Mouse (Mus musculus): ENCODE results near the gene Sycp2. TPM values are rescaled to one million over a fixed set of nuclear protein-coding genes. Genes with fewer than 3 reads are reported as not detected.

The Sycp2 gene
- polyA plus RNA-seq, 1 experiment, result not detected

GRCm38 (mm10) chr2:178426229-178426628 is 18.7 kb upstream of the Sycp2 start:
- no peak for DNase-seq (ENCODE audit: low read depth in 1 of 2, low spot score in 2 of 2)
- Histone ChIP-seq H3K4me3 (ENCODE audit: extremely low read depth, insufficient read depth, insufficient read length) (no peak overlapping the region), H3K36me3 (ENCODE audit: control insufficient read depth, insufficient read depth, low read length) (no peaks in the 10 kb centered on the region), H3K27me3 (ENCODE audit: control insufficient read depth, insufficient read depth, low read length) (no peaks in the 10 kb centered on the region), H3K4me1 (ENCODE audit: control insufficient read depth, insufficient read depth, insufficient read length) (no peaks in the 10 kb centered on the region), H3K27ac (ENCODE audit: insufficient read depth, low read length) (no peak overlapping the region)
- 46% methylated on average over 4 of the region's 4 CpGs for WGBS
- TF ChIP-seq CTCF (IDR thresholded peaks at IDR 0.05; ENCODE audit: extremely low read depth, insufficient read depth, insufficient read length, insufficient replicate concordance) (no peak), POLR2A (IDR thresholded peaks at IDR 0.05; ENCODE audit: low read depth, low read length) (no peak)

DNA sequence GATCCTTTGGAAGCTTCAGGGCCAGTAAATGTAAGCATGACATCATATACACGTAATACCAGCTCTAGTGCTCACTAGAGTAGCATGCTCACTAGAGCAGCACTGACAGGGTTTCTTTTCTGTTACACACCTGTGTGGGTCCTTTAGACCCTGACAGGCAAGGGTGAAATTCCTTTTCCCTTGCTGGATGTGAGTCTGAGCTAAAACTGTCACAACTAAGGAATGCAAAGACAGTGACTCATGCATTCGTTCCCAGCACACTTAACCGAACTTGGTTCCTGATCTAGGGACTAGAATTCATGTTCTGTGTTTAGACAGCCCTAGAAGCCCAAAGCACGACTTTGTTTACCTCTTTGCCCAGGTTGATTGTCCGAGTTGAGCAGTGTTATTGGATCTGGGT is 15.7 kb upstream of the Sycp2 start:
- no peak for TF ChIP-seq POLR2A (IDR thresholded peaks at IDR 0.05; ENCODE audit: low read depth, low read length)
- TF ChIP-seq CTCF (IDR thresholded peaks at IDR 0.05; ENCODE audit: extremely low read depth, insufficient read depth, insufficient read length, insufficient replicate concordance), result no peak
- H3K27ac ChIP-seq (ENCODE audit: insufficient read depth, low read length), result no peak overlapping the region
- DNase-seq (ENCODE audit: low read depth in 1 of 2, low spot score in 2 of 2), result no peak
- WGBS, result 89% methylated on average over 5 of the region's 5 CpGs
- H3K4me1 ChIP-seq (ENCODE audit: control insufficient read depth, insufficient read depth, insufficient read length), result no peaks in the 10 kb centered on the region
- H3K36me3 ChIP-seq (ENCODE audit: control insufficient read depth, insufficient read depth, low read length), result no peaks in the 10 kb centered on the region
- no peaks in the 10 kb centered on the region for H3K27me3 ChIP-seq (ENCODE audit: control insufficient read depth, insufficient read depth, low read length)
- no peak overlapping the region for H3K4me3 ChIP-seq (ENCODE audit: extremely low read depth, insufficient read depth, insufficient read length)

DNA sequence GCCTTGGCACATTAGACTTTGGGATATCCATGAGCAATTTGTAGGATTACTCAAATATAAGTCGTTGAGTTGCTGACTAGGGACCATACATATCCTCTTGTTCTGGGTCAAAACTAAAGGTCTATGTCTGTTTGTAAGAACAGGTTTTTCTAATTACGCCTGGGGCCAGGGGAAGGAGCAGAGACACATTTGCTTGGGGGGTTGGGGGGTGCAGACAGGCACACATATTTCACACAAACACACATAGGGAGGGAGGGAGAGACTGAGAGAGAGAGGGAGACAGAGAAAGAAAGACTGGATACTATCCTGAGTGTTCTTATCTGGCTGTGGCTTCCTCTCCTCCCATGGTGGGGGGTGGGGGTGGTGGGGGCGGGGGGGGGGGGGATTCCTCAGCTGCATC is 14.7 kb upstream of the Sycp2 start:
- H3K4me3 ChIP-seq (ENCODE audit: extremely low read depth, insufficient read depth, insufficient read length), result no peak overlapping the region
- H3K4me1 ChIP-seq (ENCODE audit: control insufficient read depth, insufficient read depth, insufficient read length), result no peaks in the 10 kb centered on the region
- DNase-seq (ENCODE audit: low read depth in 1 of 2, low spot score in 2 of 2), result no peak
- no peak overlapping the region for H3K27ac ChIP-seq (ENCODE audit: insufficient read depth, low read length)
- no peaks in the 10 kb centered on the region for H3K27me3 ChIP-seq (ENCODE audit: control insufficient read depth, insufficient read depth, low read length)
- H3K36me3 ChIP-seq (ENCODE audit: control insufficient read depth, insufficient read depth, low read length), result no peaks in the 10 kb centered on the region
- WGBS, result 63% methylated on average over 3 of the region's 3 CpGs
- no peak for TF ChIP-seq POLR2A (IDR thresholded peaks at IDR 0.05; ENCODE audit: low read depth, low read length)
- no peak for TF ChIP-seq CTCF (IDR thresholded peaks at IDR 0.05; ENCODE audit: extremely low read depth, insufficient read depth, insufficient read length, insufficient replicate concordance)

DNA sequence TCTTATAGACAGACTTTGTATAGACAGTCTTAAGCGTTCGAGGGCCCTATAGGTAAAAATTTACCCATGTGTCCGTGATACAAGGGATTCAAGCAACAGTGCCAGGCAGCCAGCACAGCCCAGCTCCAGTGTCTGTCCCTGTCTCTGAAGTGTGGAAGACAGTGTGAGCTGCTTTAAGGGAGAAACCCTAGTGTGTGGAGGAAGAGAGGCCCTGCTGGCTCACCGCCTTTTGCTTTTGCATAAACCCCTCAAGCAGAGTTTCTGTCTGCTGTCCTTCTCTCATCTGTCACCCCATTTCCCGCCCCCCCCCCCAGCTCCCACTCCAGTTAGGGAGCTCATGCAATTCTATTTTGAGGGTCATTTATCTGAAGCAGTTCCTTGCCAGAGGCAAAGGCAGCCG is 14.1 kb upstream of the Sycp2 start:
- H3K27ac ChIP-seq (ENCODE audit: insufficient read depth, low read length), result no peak overlapping the region
- no peak overlapping the region for H3K4me3 ChIP-seq (ENCODE audit: extremely low read depth, insufficient read depth, insufficient read length)
- no peaks in the 10 kb centered on the region for H3K36me3 ChIP-seq (ENCODE audit: control insufficient read depth, insufficient read depth, low read length)
- H3K27me3 ChIP-seq (ENCODE audit: control insufficient read depth, insufficient read depth, low read length), result no peaks in the 10 kb centered on the region
- WGBS, result 91% methylated on average over 6 of the region's 6 CpGs
- DNase-seq (ENCODE audit: low read depth in 1 of 2, low spot score in 2 of 2), result no peak
- no peaks in the 10 kb centered on the region for H3K4me1 ChIP-seq (ENCODE audit: control insufficient read depth, insufficient read depth, insufficient read length)
- no peak for TF ChIP-seq CTCF (IDR thresholded peaks at IDR 0.05; ENCODE audit: extremely low read depth, insufficient read depth, insufficient read length, insufficient replicate concordance)

- no peak for DNase-seq (ENCODE audit: low read depth in 1 of 2, low spot score in 2 of 2)
- Histone ChIP-seq H3K4me1 (ENCODE audit: control insufficient read depth, insufficient read depth, insufficient read length) (no peaks in the 10 kb centered on the region), H3K27me3 (ENCODE audit: control insufficient read depth, insufficient read depth, low read length) (no peaks in the 10 kb centered on the region), H3K4me3 (ENCODE audit: extremely low read depth, insufficient read depth, insufficient read length) (no peak overlapping the region), H3K36me3 (ENCODE audit: control insufficient read depth, insufficient read depth, low read length) (no peaks in the 10 kb centered on the region), H3K27ac (ENCODE audit: insufficient read depth, low read length) (no peak overlapping the region)
- TF ChIP-seq POLR2A (IDR thresholded peaks at IDR 0.05; ENCODE audit: low read depth, low read length) (no peak), CTCF (IDR thresholded peaks at IDR 0.05; ENCODE audit: extremely low read depth, insufficient read depth, insufficient read length, insufficient replicate concordance) (no peak)
- WGBS, result 88% methylated on average over 9 of the region's 9 CpGs
Observed at GRCm38 (mm10) chr2:178420576-178420975, 13.1 kb upstream of the Sycp2 start.

DNA sequence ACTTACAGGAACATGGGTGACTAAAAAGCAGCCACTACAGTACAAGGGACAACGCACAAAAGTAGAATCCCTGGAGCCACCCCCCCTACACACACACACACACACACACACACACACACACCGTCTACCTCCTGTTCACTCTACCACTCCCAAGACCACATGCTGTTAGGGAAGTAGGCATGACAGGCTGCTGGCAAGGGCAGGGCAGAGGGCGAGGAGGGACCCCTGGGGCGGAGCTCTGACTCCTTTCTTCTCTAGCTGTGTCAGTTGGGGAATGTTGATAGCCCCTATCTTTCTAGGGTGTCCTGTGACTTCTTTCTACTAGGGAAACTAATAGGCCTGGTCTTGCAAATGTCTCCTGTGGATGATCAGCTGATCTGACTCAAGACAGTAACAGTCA is 9.5 kb upstream of the Sycp2 start:
- DNase-seq (ENCODE audit: low read depth in 1 of 2, low spot score in 2 of 2), result no peak
- Histone ChIP-seq H3K4me3 (ENCODE audit: extremely low read depth, insufficient read depth, insufficient read length) (no peak overlapping the region), H3K4me1 (ENCODE audit: control insufficient read depth, insufficient read depth, insufficient read length) (no peaks in the 10 kb centered on the region), H3K27me3 (ENCODE audit: control insufficient read depth, insufficient read depth, low read length) (peaks cover 2% of the 10 kb centered on the region; the same call in 1 of the 2 replicates), H3K36me3 (ENCODE audit: control insufficient read depth, insufficient read depth, low read length) (no peaks in the 10 kb centered on the region), H3K27ac (ENCODE audit: insufficient read depth, low read length) (no peak overlapping the region)
- 62% methylated on average over 4 of the region's 4 CpGs for WGBS
- TF ChIP-seq POLR2A (IDR thresholded peaks at IDR 0.05; ENCODE audit: low read depth, low read length) (no peak), CTCF (IDR thresholded peaks at IDR 0.05; ENCODE audit: extremely low read depth, insufficient read depth, insufficient read length, insufficient replicate concordance) (no peak)

- Histone ChIP-seq H3K4me1 (ENCODE audit: control insufficient read depth, insufficient read depth, insufficient read length) (no peaks in the 10 kb centered on the region), H3K4me3 (ENCODE audit: extremely low read depth, insufficient read depth, insufficient read length) (no peak overlapping the region), H3K27ac (ENCODE audit: insufficient read depth, low read length) (no peak overlapping the region), H3K27me3 (ENCODE audit: control insufficient read depth, insufficient read depth, low read length) (peaks cover 2% of the 10 kb centered on the region; the same call in 1 of the 2 replicates), H3K36me3 (ENCODE audit: control insufficient read depth, insufficient read depth, low read length) (no peaks in the 10 kb centered on the region)
- TF ChIP-seq POLR2A (IDR thresholded peaks at IDR 0.05; ENCODE audit: low read depth, low read length) (no peak), CTCF (IDR thresholded peaks at IDR 0.05; ENCODE audit: extremely low read depth, insufficient read depth, insufficient read length, insufficient replicate concordance) (no peak)
- WGBS, result 42% methylated on average over 13 of the region's 13 CpGs
- no peak for DNase-seq (ENCODE audit: low read depth in 1 of 2, low spot score in 2 of 2)
Observed at GRCm38 (mm10) chr2:178416427-178416826, 8.9 kb upstream of the Sycp2 start.
